ENCODE assay signal across 9 mouse cellular contexts in the genomic region with DNA sequence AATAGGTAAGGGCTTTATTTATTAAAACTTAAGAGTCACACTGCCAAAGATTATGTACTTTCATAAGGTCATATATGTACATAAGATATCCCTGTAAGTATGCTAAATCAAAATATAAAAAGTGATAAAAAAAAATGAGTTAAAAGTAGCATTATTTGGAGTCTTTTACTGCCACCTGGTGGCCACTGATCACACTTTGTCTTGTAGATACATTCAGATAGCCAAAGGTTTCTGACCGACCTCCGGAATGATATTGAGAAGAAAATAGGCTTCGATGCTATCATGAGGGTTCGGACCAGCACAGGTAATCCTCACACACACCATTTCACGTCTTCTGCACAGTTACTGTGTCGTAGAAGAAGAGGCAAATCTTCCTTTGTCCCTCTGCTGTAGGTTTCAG. TPM values are rescaled to one million over a fixed set of nuclear protein-coding genes. Genes with fewer than 3 reads are reported as not detected.
DNase-seq lines count a peak whose midpoint lies in the region; ATAC-seq and TF ChIP-seq lines count a peak whose summit lies in the region.
"Had no signal": no experiment of that assay in that cellular context is flagged by ENCODE, and none has a peak within 500 bp of the region (broad histone marks: within the 10 kb centered on the region; RNA-seq: fewer than 3 reads in every experiment).

No protein-coding gene starts in this region.

- intact Hi-C loops in left cerebral cortex, postnatal 14 days (cut with DNase I), result loop anchor here (10.0 kb wide), 2 partner anchors 118 to 188 kb away; partner anchors contain the start of gene Synpo2

- no peaks in the 10 kb centered on the region for H3K27me3 ChIP-seq in cerebellum, adult 2 months (ENCODE audit: control insufficient read depth, insufficient read depth, low read length)
- H3K27me3 ChIP-seq in forebrain, postnatal 0 days (ENCODE audit: insufficient read depth, low read length), result no peaks in the 10 kb centered on the region
- no peaks in the 10 kb centered on the region for H3K27me3 ChIP-seq in lung, postnatal 0 days (replicated peaks; ENCODE audit: insufficient read depth, low read length)

- no peak for TF ChIP-seq EP300 in lung, postnatal 0 days (IDR thresholded peaks at IDR 0.05)

- no peak overlapping the region for H3K4me2 ChIP-seq in forebrain, postnatal 0 days (ENCODE audit: low read depth)
- no peak overlapping the region for H3K4me2 ChIP-seq in lung, postnatal 0 days (replicated peaks; ENCODE audit: low read depth, low read length)

- no peak for TF ChIP-seq CTCF in cerebellum, adult 2 months (IDR thresholded peaks at IDR 0.05; ENCODE audit: borderline replicate concordance, insufficient read depth, low read depth, low read length)
- TF ChIP-seq CTCF in forebrain, postnatal 0 days (IDR thresholded peaks at IDR 0.05; ENCODE audit: low read depth), result peak; percentile 71
- TF ChIP-seq CTCF in lung, postnatal 0 days (IDR thresholded peaks at IDR 0.05), result peak; percentile 67

- WGBS in cerebellum, adult 2 months, result 60% methylated on average over 6 of the region's 6 CpGs
- 56% methylated on average over 6 of the region's 6 CpGs for WGBS in forebrain, postnatal 0 days
- 63% methylated on average over 6 of the region's 6 CpGs for WGBS in lung, postnatal 0 days

- H3K36me3 ChIP-seq in forebrain, postnatal 0 days (ENCODE audit: insufficient read depth), result peaks cover 4% of the 10 kb centered on the region; the same call in 1 of the 2 replicates
- peaks cover 9% of the 10 kb centered on the region; the same call in 1 of the 2 replicates for H3K36me3 ChIP-seq in lung, postnatal 0 days (ENCODE audit: insufficient read depth, low read length)

- DNase-seq in cerebellum, adult 18-20 months, result peak; percentile 21 to 39
- DNase-seq in cerebellum, adult 2 months, result no peak
- DNase-seq in left cerebral cortex, postnatal 14 days (ENCODE audit: low spot score in 2 of 2), result peak; percentile 71 to 72
- DNase-seq in left cerebral cortex, adult 11 months (ENCODE audit: low spot score), result no peak
- peak; percentile 92 for DNase-seq in NIH3T3 (ENCODE audit: low read depth)
- DNase-seq in forebrain, postnatal 0 days, result peak; percentile 86
- peak; percentile 85 for DNase-seq in lung, postnatal 0 days (ENCODE audit: low spot score)
- DNase-seq in spleen, adult 12 weeks (ENCODE audit: low spot score), result no peak

- H3K4me1 ChIP-seq in cerebellum, adult 2 months (ENCODE audit: control insufficient read depth, insufficient read depth, low read length), result no peaks in the 10 kb centered on the region
- H3K4me1 ChIP-seq in forebrain, postnatal 0 days (ENCODE audit: insufficient read depth), result no peaks in the 10 kb centered on the region
- no peaks in the 10 kb centered on the region for H3K4me1 ChIP-seq in lung, postnatal 0 days (ENCODE audit: insufficient read depth, low read depth, low read length)

- H3K27ac ChIP-seq in cerebellum, adult 2 months (ENCODE audit: insufficient read depth, low read length), result no peak overlapping the region
- no peak overlapping the region for H3K27ac ChIP-seq in forebrain, postnatal 0 days (ENCODE audit: low read depth, low read length)
- H3K27ac ChIP-seq in lung, postnatal 0 days (ENCODE audit: low read length), result no peak overlapping the region
- H3K27ac ChIP-seq: macrophage had no signal

- H3K9ac ChIP-seq in forebrain, postnatal 0 days, result no peak overlapping the region
- H3K9ac ChIP-seq in lung, postnatal 0 days (replicated peaks; ENCODE audit: low read depth), result no peak overlapping the region

- no peak overlapping the region for H3K4me3 ChIP-seq in cerebellum, adult 2 months (replicated peaks; ENCODE audit: insufficient read depth, low read depth, low read length)
- H3K4me3 ChIP-seq in forebrain, postnatal 0 days (ENCODE audit: low read depth, low read length), result no peak overlapping the region
- no peak overlapping the region for H3K4me3 ChIP-seq in lung, postnatal 0 days (ENCODE audit: low read depth, low read length)

- H3K9me3 ChIP-seq in forebrain, postnatal 0 days (ENCODE audit: low read length), result no peaks in the 10 kb centered on the region
- H3K9me3 ChIP-seq in lung, postnatal 0 days (ENCODE audit: low read length), result no peaks in the 10 kb centered on the region

- no peak for ATAC-seq in forebrain, postnatal 0 days
- no peak for ATAC-seq in lung, postnatal 0 days

- TF ChIP-seq POLR2A in cerebellum, adult 2 months (IDR thresholded peaks at IDR 0.05; ENCODE audit: borderline replicate concordance, insufficient read depth, low read length), result no peak

RNA-seq across cellular contexts. Expression of gene Mettl14, which starts 32.7 kb away (rescaled TPM):
- polyA plus RNA-seq in cerebellum, adult 2 months (2012; rRNA removed), result 15.5 and 15.7 TPM in 2 replicates
- 10 to 100 TPM in 1 of 2 experiments, 1 to 10 TPM in 1; 10.0 to 12.2 TPM for total RNA-seq in left cerebral cortex, postnatal 14 days (2021)
- 6.1 and 8.7 TPM in 2 replicates for total RNA-seq in forebrain, postnatal 0 days (2014; rRNA removed)
- polyA plus RNA-seq in forebrain, postnatal 0 days (2015; fragmentation: Nextera tagmentation; extraction: Ambion mirVana), result 9.6 and 14.9 TPM in 2 replicates
- polyA plus RNA-seq in lung, postnatal 0 days (2015; fragmentation: Nextera tagmentation; extraction: Ambion mirVana), result 11.5 and 12.4 TPM in 2 replicates

Comparison
In these comparisons a context has a peak if more than half of its experiments do, and no peak if none do; other contexts are left out.
1. DNase-seq: peak in cerebellum, adult 18-20 months (2 of 2), left cerebral cortex, postnatal 14 days (2 of 2), NIH3T3 (single experiment), forebrain, postnatal 0 days (single experiment) and lung, postnatal 0 days (single experiment); none in cerebellum, adult 2 months (0 of 2), left cerebral cortex, adult 11 months (single experiment) and spleen, adult 12 weeks (single experiment).